10 mouse cellular contexts compared by ENCODE assay signal in genomic region chr13:30981666-30982065, GRCm38 (mm10). TPM values are rescaled to one million over a fixed set of nuclear protein-coding genes. Genes with fewer than 3 reads are reported as not detected.
DNase-seq lines count a peak whose midpoint lies in the region; TF ChIP-seq lines count a peak whose summit lies in the region.
"Had no signal": no experiment of that assay in that cellular context is flagged by ENCODE, and none has a peak within 500 bp of the region (broad histone marks: within the 10 kb centered on the region; RNA-seq: fewer than 3 reads in every experiment).

No protein-coding gene starts in this region.

- DNase-seq in cerebellum, adult 2 months = peak in 1 of 2 experiments; percentile 14
- DNase-seq in cerebellum, adult 11-12 months = no peak
- DNase-seq in ovary, postnatal 36 days (ENCODE audit: low spot score) = peak; percentile 27
- DNase-seq in ovary, postnatal 10 days (ENCODE audit: low spot score) = no peak
- peak; percentile 42 for DNase-seq in embryo, embryonic 9.5 days (ENCODE audit: extremely low spot score)
- DNase-seq in kidney, postnatal 36 days = peak; percentile 32 to 78
- peak; percentile 43 to 44 for DNase-seq in spleen, postnatal 36 days (ENCODE audit: low spot score in 2 of 2)
- DNase-seq in left cerebral cortex, postnatal 36 days (ENCODE audit: low spot score in 2 of 2) = no peak

- no peak overlapping the region for H3K4me3 ChIP-seq in cerebellum, adult 2 months (replicated peaks; ENCODE audit: insufficient read depth, low read depth, low read length)
- H3K4me3 ChIP-seq: heart, embryonic 13.5 days; midbrain, embryonic 12.5 days had no signal

- WGBS in cerebellum, adult 2 months = 100% methylated on average over 1 of the region's 1 CpGs

- intact Hi-C loops in left cerebral cortex, postnatal 36 days (cut with DNase I) = loop anchor here (5.0 kb wide), 1 partner anchor 79 kb away; no protein-coding TSS in a partner anchor

- peaks cover 2% of the 10 kb centered on the region; the same call in 1 of the 2 replicates for H3K4me1 ChIP-seq in cerebellum, adult 2 months (ENCODE audit: control insufficient read depth, insufficient read depth, low read length)

- no peaks in the 10 kb centered on the region for H3K27me3 ChIP-seq in cerebellum, adult 2 months (ENCODE audit: control insufficient read depth, insufficient read depth, low read length)

- TF ChIP-seq CTCF in cerebellum, adult 2 months (IDR thresholded peaks at IDR 0.05; ENCODE audit: borderline replicate concordance, insufficient read depth, low read depth, low read length) = peak; percentile 41; the same call in 1 of the 2 replicates

- H3K27ac ChIP-seq in cerebellum, adult 2 months (ENCODE audit: insufficient read depth, low read length) = no peak overlapping the region
- H3K27ac ChIP-seq: heart, embryonic 13.5 days; midbrain, embryonic 12.5 days had no signal

- no peak for TF ChIP-seq POLR2A in cerebellum, adult 2 months (IDR thresholded peaks at IDR 0.05; ENCODE audit: borderline replicate concordance, insufficient read depth, low read length)

RNA-seq across cellular contexts. Expression of gene Gm5447, which starts 7.7 kb away (rescaled TPM):
- 0.21 TPM in 1 of 2 replicates, not detected in the other for polyA plus RNA-seq in cerebellum, adult 2 months (2012; rRNA removed)
- under 1 TPM in 1 of 2 experiments, not detected in 1; 0.36 TPM for total RNA-seq in left cerebral cortex, postnatal 36 days (2021)
- polyA plus RNA-seq: heart, embryonic 13.5 days had no signal

RNA-seq across cellular contexts. Expression of gene Exoc2, which starts 7.8 kb away (rescaled TPM):
- 26.3 and 26.5 TPM in 2 replicates for polyA plus RNA-seq in cerebellum, adult 2 months (2012; rRNA removed)
- total RNA-seq in left cerebral cortex, postnatal 36 days (2021) = 10 to 100 TPM; 40.9 to 41.0 TPM

RNA-seq across cellular contexts. Expression of gene Hus1b, which starts 34.1 kb away (rescaled TPM):
- polyA plus RNA-seq in cerebellum, adult 2 months (2012; rRNA removed) = 0.26 and 0.27 TPM in 2 replicates
- under 1 TPM; 0.54 to 0.91 TPM for total RNA-seq in left cerebral cortex, postnatal 36 days (2021)
- polyA plus RNA-seq: heart, embryonic 13.5 days had no signal

Comparison
In these comparisons a context has a peak if more than half of its experiments do, and no peak if none do; other contexts are left out.
1. DNase-seq: peak in ovary, postnatal 36 days (single experiment), embryo, embryonic 9.5 days (single experiment), kidney, postnatal 36 days (2 of 2) and spleen, postnatal 36 days (2 of 2); none in cerebellum, adult 11-12 months (single experiment), ovary, postnatal 10 days (single experiment) and left cerebral cortex, postnatal 36 days (0 of 2).